Mouse (Mus musculus): ENCODE results near the gene Dhx58. TPM values are rescaled to one million over a fixed set of nuclear protein-coding genes. Genes with fewer than 3 reads are reported as not detected.

Dhx58 gene
- 3.1 and 3.3 TPM in 2 replicates for polyA plus RNA-seq (2015; fragmentation: Nextera tagmentation; extraction: Ambion mirVana)

GRCm38 (mm10) chr11:100703851-100704531 is at the start of gene Dhx58:
TSS of gene Dhx58 (minus strand) at chr11:100704271.
- Histone ChIP-seq H3K4me1 (ENCODE audit: insufficient read depth, low read depth, low read length) (peaks cover 9% of the 10 kb centered on the region; the same call in 1 of the 2 replicates), H3K4me2 (replicated peaks; ENCODE audit: low read depth, low read length) (peak within 1 kb of the TSS; percentile 55), H3K4me3 (ENCODE audit: low read depth, low read length) (peak within 1 kb of the TSS; percentile 30; the same call in 1 of the 2 replicates), H3K36me3 (ENCODE audit: insufficient read depth, low read length) (peaks cover 21% of the 10 kb centered on the region; the same call in 1 of the 2 replicates), H3K9ac (replicated peaks; ENCODE audit: low read depth) (peak within 1 kb of the TSS; percentile 4; the same call in 1 of the 2 replicates), H3K9me3 (ENCODE audit: low read length) (no peaks in the 10 kb centered on the region), H3K27me3 (replicated peaks; ENCODE audit: insufficient read depth, low read length) (no peaks in the 10 kb centered on the region), H3K27ac (ENCODE audit: low read length) (peak within 1 kb of the TSS; percentile 38)
- ATAC-seq (peak; percentile 46), DNase-seq (ENCODE audit: low spot score) (peak; percentile 79)
- TF ChIP-seq EP300 (IDR thresholded peaks at IDR 0.05) (no peak), CTCF (IDR thresholded peaks at IDR 0.05) (no peak)
- 61% methylated on average over 7 of the region's 7 CpGs for WGBS

DNA sequence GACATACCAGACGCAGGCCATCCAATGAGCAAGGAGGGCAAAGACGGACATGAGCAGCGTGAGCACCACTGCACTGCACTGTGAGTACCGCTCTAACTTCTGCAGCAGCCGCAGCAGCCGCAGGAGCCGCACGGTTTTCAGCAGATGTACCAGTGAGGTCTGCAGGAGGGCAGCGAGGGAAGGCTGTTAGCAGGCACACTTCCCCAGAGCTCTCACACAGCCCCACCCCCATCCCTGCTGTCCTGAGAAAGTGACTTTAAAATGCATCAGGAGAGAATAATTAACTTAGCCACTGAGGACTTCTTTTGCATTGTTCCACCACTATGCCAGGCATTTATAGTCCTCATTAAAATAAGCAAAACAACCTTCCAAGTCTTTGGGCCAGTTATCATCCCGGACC is 48.2 kb upstream of the Dhx58 start:
- 25% methylated on average over 10 of the region's 10 CpGs for WGBS
- Histone ChIP-seq H3K4me1 (ENCODE audit: insufficient read depth, low read depth, low read length) (no peaks in the 10 kb centered on the region), H3K36me3 (ENCODE audit: insufficient read depth, low read length) (no peaks in the 10 kb centered on the region), H3K4me3 (ENCODE audit: low read depth, low read length) (no peak overlapping the region), H3K9ac (replicated peaks; ENCODE audit: low read depth) (no peak overlapping the region), H3K27ac (ENCODE audit: low read length) (no peak overlapping the region), H3K4me2 (replicated peaks; ENCODE audit: low read depth, low read length) (no peak overlapping the region), H3K27me3 (replicated peaks; ENCODE audit: insufficient read depth, low read length) (0 out of 2 replicates have a peak, but pooled peaks cover 3% of the 10 kb centered on the region), H3K9me3 (ENCODE audit: low read length) (no peaks in the 10 kb centered on the region)
- no peak for TF ChIP-seq EP300 (IDR thresholded peaks at IDR 0.05)
- TF ChIP-seq CTCF (IDR thresholded peaks at IDR 0.05) = no peak
- ATAC-seq (no peak), DNase-seq (ENCODE audit: low spot score) (no peak)

GRCm38 (mm10) chr11:100750127-100750526 is 46.1 kb upstream of the Dhx58 start:
- 85% methylated on average over 16 of the region's 16 CpGs for WGBS
- no peak for ATAC-seq
- H3K27ac ChIP-seq (ENCODE audit: low read length) = no peak overlapping the region

DNA sequence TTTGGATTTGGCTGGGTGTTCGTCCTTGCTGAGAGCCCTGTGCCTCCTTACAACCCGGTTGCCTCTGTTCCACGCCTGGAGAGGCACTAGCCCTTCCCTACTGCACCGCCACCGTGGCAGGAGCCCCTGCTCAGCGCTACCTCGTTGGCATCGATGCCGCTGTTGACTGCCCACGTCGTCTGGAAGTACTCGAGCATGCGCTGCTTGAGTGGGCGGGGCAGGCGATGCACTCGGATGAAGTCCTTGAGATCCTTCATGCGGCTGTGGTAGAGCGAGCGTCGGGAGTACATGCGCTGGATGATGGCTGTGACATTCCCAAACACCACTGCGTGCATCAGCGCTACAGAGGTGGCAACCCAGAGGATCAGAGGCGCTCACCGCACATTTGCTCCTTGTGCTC is 45.4 kb upstream of the Dhx58 start:
- WGBS = 32% methylated on average over 25 of the region's 25 CpGs
- ATAC-seq = no peak
- Histone ChIP-seq H3K4me3 (ENCODE audit: low read depth, low read length) (no peak overlapping the region), H3K36me3 (ENCODE audit: insufficient read depth, low read length) (no peaks in the 10 kb centered on the region), H3K27me3 (replicated peaks; ENCODE audit: insufficient read depth, low read length) (0 out of 2 replicates have a peak, but pooled peaks cover 3% of the 10 kb centered on the region), H3K9me3 (ENCODE audit: low read length) (no peaks in the 10 kb centered on the region), H3K9ac (replicated peaks; ENCODE audit: low read depth) (no peak overlapping the region), H3K4me2 (replicated peaks; ENCODE audit: low read depth, low read length) (no peak overlapping the region), H3K27ac (ENCODE audit: low read length) (no peak overlapping the region), H3K4me1 (ENCODE audit: insufficient read depth, low read depth, low read length) (no peaks in the 10 kb centered on the region)
- TF ChIP-seq EP300 (IDR thresholded peaks at IDR 0.05) (no peak), CTCF (IDR thresholded peaks at IDR 0.05) (no peak)
- no peak for DNase-seq (ENCODE audit: low spot score)

More at GRCm38 (mm10) chr11:100750127-100750526, 46.1 kb upstream of the Dhx58 start:
- no peak for DNase-seq (ENCODE audit: low spot score)
- no peak overlapping the region for H3K4me3 ChIP-seq (ENCODE audit: low read depth, low read length)
- H3K4me1 ChIP-seq (ENCODE audit: insufficient read depth, low read depth, low read length) = no peaks in the 10 kb centered on the region
- no peaks in the 10 kb centered on the region for H3K36me3 ChIP-seq (ENCODE audit: insufficient read depth, low read length)
- H3K9ac ChIP-seq (replicated peaks; ENCODE audit: low read depth) = no peak overlapping the region
- H3K27me3 ChIP-seq (replicated peaks; ENCODE audit: insufficient read depth, low read length) = 0 out of 2 replicates have a peak, but pooled peaks cover 3% of the 10 kb centered on the region
- TF ChIP-seq CTCF (IDR thresholded peaks at IDR 0.05) = no peak
- no peak for TF ChIP-seq EP300 (IDR thresholded peaks at IDR 0.05)
- H3K4me2 ChIP-seq (replicated peaks; ENCODE audit: low read depth, low read length) = no peak overlapping the region
- no peaks in the 10 kb centered on the region for H3K9me3 ChIP-seq (ENCODE audit: low read length)

DNA sequence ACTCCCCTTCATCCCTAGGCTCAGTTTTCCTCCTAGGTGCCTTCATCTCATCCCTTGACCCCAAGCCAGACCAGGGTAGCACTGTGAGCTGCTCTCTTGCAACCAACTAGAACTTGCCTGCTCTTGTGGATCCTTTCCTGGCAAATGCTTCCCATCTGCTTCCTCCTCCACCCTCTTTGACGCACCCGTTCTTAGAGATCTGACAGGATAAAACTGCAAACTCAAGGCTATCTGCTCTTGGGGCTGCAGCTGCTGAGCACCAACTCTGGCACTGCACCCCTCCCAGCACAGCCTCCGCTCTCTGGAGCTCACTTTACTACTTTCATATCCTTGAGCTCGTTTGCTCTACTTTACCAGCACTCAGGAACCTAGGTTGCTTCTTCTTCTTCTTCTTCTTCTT is 44.5 kb upstream of the Dhx58 start:
- TF ChIP-seq CTCF (IDR thresholded peaks at IDR 0.05) (no peak), EP300 (IDR thresholded peaks at IDR 0.05) (no peak)
- WGBS = 73% methylated on average over 4 of the region's 4 CpGs
- no peak overlapping the region for H3K9ac ChIP-seq (replicated peaks; ENCODE audit: low read depth)
- no peaks in the 10 kb centered on the region for H3K36me3 ChIP-seq (ENCODE audit: insufficient read depth, low read length)
- no peaks in the 10 kb centered on the region for H3K9me3 ChIP-seq (ENCODE audit: low read length)
- H3K4me2 ChIP-seq (replicated peaks; ENCODE audit: low read depth, low read length) = no peak overlapping the region
- no peak overlapping the region for H3K27ac ChIP-seq (ENCODE audit: low read length)
- no peak overlapping the region for H3K4me3 ChIP-seq (ENCODE audit: low read depth, low read length)
- ATAC-seq (no peak), DNase-seq (ENCODE audit: low spot score) (no peak)
- H3K27me3 ChIP-seq (replicated peaks; ENCODE audit: insufficient read depth, low read length) = 0 out of 2 replicates have a peak, but pooled peaks cover 3% of the 10 kb centered on the region
- no peaks in the 10 kb centered on the region for H3K4me1 ChIP-seq (ENCODE audit: insufficient read depth, low read depth, low read length)

GRCm38 (mm10) chr11:100747114-100747513 is 43.0 kb upstream of the Dhx58 start:
- no peak overlapping the region for H3K4me3 ChIP-seq (ENCODE audit: low read depth, low read length)
- no peaks in the 10 kb centered on the region for H3K4me1 ChIP-seq (ENCODE audit: insufficient read depth, low read depth, low read length)
- 0 out of 2 replicates have a peak, but pooled peaks cover 3% of the 10 kb centered on the region for H3K27me3 ChIP-seq (replicated peaks; ENCODE audit: insufficient read depth, low read length)
- H3K4me2 ChIP-seq (replicated peaks; ENCODE audit: low read depth, low read length) = no peak overlapping the region
- no peaks in the 10 kb centered on the region for H3K36me3 ChIP-seq (ENCODE audit: insufficient read depth, low read length)
- no peak overlapping the region for H3K27ac ChIP-seq (ENCODE audit: low read length)
- 65% methylated on average over 5 of the region's 5 CpGs for WGBS
- TF ChIP-seq EP300 (IDR thresholded peaks at IDR 0.05) (no peak), CTCF (IDR thresholded peaks at IDR 0.05) (no peak)
- no peak overlapping the region for H3K9ac ChIP-seq (replicated peaks; ENCODE audit: low read depth)
- no peaks in the 10 kb centered on the region for H3K9me3 ChIP-seq (ENCODE audit: low read length)
- no peak for ATAC-seq
- DNase-seq (ENCODE audit: low spot score) = no peak
